Mouse (Mus musculus) midbrain, embryonic 12.5 days (tissue): Measurements from ENCODE around the gene Iqcf6. TPM values are rescaled to one million over a fixed set of nuclear protein-coding genes. Genes with fewer than 3 reads are reported as not detected.
"Not testable (repeated sequence)": the region's sequence is repeated elsewhere in the genome, so short reads cannot be mapped to it uniquely, and the experiment has no call there.

Experiments used
- ATAC-seq: fragments of 200-750 bp; cut with Nextera tagmentation; 2 replicates; pipeline ENCODE4 v1.8.0; 2017; ENCODE audit warnings: low read depth, moderate TSS enrichment, moderate library complexity; ENCODE audit not compliant: low FRiP score
- H3K27ac ChIP-seq: fragments of 300-500 bp; sonication (generic); replicated peaks from 2 replicates; pipeline ENCODE4 v1.5.1; 2016; ENCODE audit warnings: mild to moderate bottlenecking
- H3K27me3 ChIP-seq: fragments of 300-500 bp; sonication (generic); 2 replicates; pipeline ENCODE4 v1.6.1; 2016; ENCODE audit warnings: mild to moderate bottlenecking
- H3K36me3 ChIP-seq: fragments of 300-500 bp; sonication (generic); 2 replicates; pipeline ENCODE4 v1.6.1; 2016
- H3K4me1 ChIP-seq: fragments of 300-500 bp; sonication (generic); 2 replicates; pipeline ENCODE4 v1.6.1; 2016
- H3K4me2 ChIP-seq: fragments of 300-500 bp; sonication (generic); replicated peaks from 2 replicates; pipeline ENCODE4 v1.6.1; 2016; ENCODE audit warnings: mild to moderate bottlenecking, moderate library complexity
- H3K4me3 ChIP-seq: fragments of 300-500 bp; sonication (generic); 2 replicates; pipeline ENCODE4 v1.5.1; 2016; ENCODE audit warnings: mild to moderate bottlenecking
- H3K9ac ChIP-seq: fragments of 300-500 bp; sonication (generic); replicated peaks from 2 replicates; pipeline ENCODE4 v1.6.1; 2016; ENCODE audit warnings: mild to moderate bottlenecking, moderate library complexity
- H3K9me3 ChIP-seq: fragments of 300-500 bp; sonication (generic); 2 replicates; pipeline ENCODE4 v1.6.1; 2016; ENCODE audit warnings: mild to moderate bottlenecking
- WGBS: fragments of 180-500 bp; shearing (Covaris S2); methylation state at CpG from one replicate; pipeline ENCODE4 v1.1.7; 2016; 5-methylcytosine and 5-hydroxymethylcytosine counted together
- polyA plus RNA-seq: library from polyadenylated mRNA; unstranded; fragments of >200 nt; fragmentation: Nextera tagmentation; extraction: Ambion mirVana; gene quantifications from 2 replicates; pipeline ENCODE4 v1.2.1, GENCODE M21; 2016

The Iqcf6 gene
- polyA plus RNA-seq, 1 experiment from 2014 or later = not detected

GRCm38 (mm10) chr9:106627796-106628195 lies 1.4 kb downstream of the Iqcf6 start:
- not testable (repeated sequence) for H3K4me3 ChIP-seq, H3K27ac ChIP-seq, ATAC-seq, H3K4me2 ChIP-seq, H3K4me1 ChIP-seq, H3K9me3 ChIP-seq, H3K36me3 ChIP-seq, H3K27me3 ChIP-seq, H3K9ac ChIP-seq
- WGBS = 34% methylated on average over 8 of the region's 8 CpGs

- H3K4me1 ChIP-seq = no peaks in the 10 kb centered on the region
- 63% methylated on average over 5 of the region's 5 CpGs for WGBS
- H3K4me3 ChIP-seq = no peak overlapping the region
- ATAC-seq = no peak
- H3K4me2 ChIP-seq = no peak overlapping the region
- no peaks in the 10 kb centered on the region for H3K9me3 ChIP-seq
- no peaks in the 10 kb centered on the region for H3K27me3 ChIP-seq
- no peaks in the 10 kb centered on the region for H3K36me3 ChIP-seq
- H3K9ac ChIP-seq = no peak overlapping the region
- H3K27ac ChIP-seq = no peak overlapping the region
Measured at GRCm38 (mm10) chr9:106632185-106632584, 5.8 kb downstream of the Iqcf6 start.

GRCm38 (mm10) chr9:106638154-106638553 lies 11.8 kb downstream of the Iqcf6 start:
- no peak for ATAC-seq
- no peak overlapping the region for H3K4me3 ChIP-seq
- H3K27ac ChIP-seq = no peak overlapping the region
- H3K27me3 ChIP-seq = no peaks in the 10 kb centered on the region
- no peak overlapping the region for H3K4me2 ChIP-seq
- 94% methylated on average over 8 of the region's 8 CpGs for WGBS
- H3K4me1 ChIP-seq = no peaks in the 10 kb centered on the region
- no peaks in the 10 kb centered on the region for H3K36me3 ChIP-seq
- H3K9me3 ChIP-seq = no peaks in the 10 kb centered on the region
- H3K9ac ChIP-seq = no peak overlapping the region

- no peak for ATAC-seq
- no peaks in the 10 kb centered on the region for H3K36me3 ChIP-seq
- H3K27ac ChIP-seq = no peak overlapping the region
- H3K4me1 ChIP-seq = no peaks in the 10 kb centered on the region
- no peak overlapping the region for H3K9ac ChIP-seq
- H3K9me3 ChIP-seq = no peaks in the 10 kb centered on the region
- no peak overlapping the region for H3K4me3 ChIP-seq
- H3K4me2 ChIP-seq = no peak overlapping the region
- 46% methylated on average over 5 of the region's 5 CpGs for WGBS
- no peaks in the 10 kb centered on the region for H3K27me3 ChIP-seq
Measured at GRCm38 (mm10) chr9:106641346-106641745, 15.0 kb downstream of the Iqcf6 start.

- no peaks in the 10 kb centered on the region for H3K4me1 ChIP-seq
- no peaks in the 10 kb centered on the region for H3K27me3 ChIP-seq
- no peak overlapping the region for H3K9ac ChIP-seq
- H3K9me3 ChIP-seq = no peaks in the 10 kb centered on the region
- WGBS = 30% methylated on average over 7 of the region's 7 CpGs
- ATAC-seq = no peak
- H3K36me3 ChIP-seq = no peaks in the 10 kb centered on the region
- H3K4me2 ChIP-seq = no peak overlapping the region
- H3K27ac ChIP-seq = no peak overlapping the region
- H3K4me3 ChIP-seq = no peak overlapping the region
Measured at GRCm38 (mm10) chr9:106643128-106643527, 16.7 kb downstream of the Iqcf6 start.

- H3K9ac ChIP-seq = no peak overlapping the region
- no peaks in the 10 kb centered on the region for H3K27me3 ChIP-seq
- no peak overlapping the region for H3K27ac ChIP-seq
- no peak overlapping the region for H3K4me2 ChIP-seq
- WGBS = 75% methylated on average over 6 of the region's 6 CpGs
- no peaks in the 10 kb centered on the region for H3K36me3 ChIP-seq
- H3K4me1 ChIP-seq = no peaks in the 10 kb centered on the region
- H3K9me3 ChIP-seq = no peaks in the 10 kb centered on the region
- ATAC-seq = no peak
- H3K4me3 ChIP-seq = no peak overlapping the region
Measured at GRCm38 (mm10) chr9:106643787-106644186, 17.4 kb downstream of the Iqcf6 start.

GRCm38 (mm10) chr9:106645684-106646271 lies 19.4 kb downstream of the Iqcf6 start:
- no peaks in the 10 kb centered on the region for H3K9me3 ChIP-seq
- H3K9ac ChIP-seq = no peak overlapping the region
- H3K36me3 ChIP-seq = no peaks in the 10 kb centered on the region
- H3K27me3 ChIP-seq = no peaks in the 10 kb centered on the region
- no peak for ATAC-seq
- H3K4me3 ChIP-seq = no peak overlapping the region
- WGBS = 80% methylated on average over 9 of the region's 9 CpGs
- H3K4me2 ChIP-seq = no peak overlapping the region
- no peaks in the 10 kb centered on the region for H3K4me1 ChIP-seq
- H3K27ac ChIP-seq = no peak overlapping the region

- no peaks in the 10 kb centered on the region for H3K27me3 ChIP-seq
- ATAC-seq = no peak
- no peak overlapping the region for H3K9ac ChIP-seq
- no peak overlapping the region for H3K4me2 ChIP-seq
- 79% methylated on average over 27 of the region's 27 CpGs for WGBS
- H3K36me3 ChIP-seq = no peaks in the 10 kb centered on the region
- H3K9me3 ChIP-seq = no peaks in the 10 kb centered on the region
- no peak overlapping the region for H3K4me3 ChIP-seq
- no peaks in the 10 kb centered on the region for H3K4me1 ChIP-seq
- H3K27ac ChIP-seq = no peak overlapping the region
Measured at GRCm38 (mm10) chr9:106647226-106647625, 20.8 kb downstream of the Iqcf6 start.

GRCm38 (mm10) chr9:106652720-106653119 lies 26.3 kb downstream of the Iqcf6 start:
- Histone ChIP-seq H3K4me2 (no peak overlapping the region), H3K4me3 (no peak overlapping the region), H3K4me1 (peaks cover 16% of the 10 kb centered on the region), H3K9ac (no peak overlapping the region), H3K9me3 (no peaks in the 10 kb centered on the region), H3K27ac (no peak overlapping the region), H3K36me3 (no peaks in the 10 kb centered on the region), H3K27me3 (peaks cover 34% of the 10 kb centered on the region)
- no peak for ATAC-seq
- 70% methylated on average over 1 of the region's 1 CpGs for WGBS

GRCm38 (mm10) chr9:106655884-106656720 lies 29.7 kb downstream of the Iqcf6 start, which contains the start of gene Grm2:
Gene Grm2, minus strand, starts transcription at chr9:106656082.
- Histone ChIP-seq H3K4me3 (peak within 1 kb of the TSS; percentile 45), H3K4me2 (peak within 1 kb of the TSS; percentile 73), H3K9me3 (no peaks in the 10 kb centered on the region), H3K27me3 (peaks cover 34% of the 10 kb centered on the region), H3K36me3 (peaks cover 8% of the 10 kb centered on the region; the same call in 1 of the 2 replicates), H3K4me1 (peaks cover 24% of the 10 kb centered on the region), H3K9ac (peak within 1 kb of the TSS; percentile 54), H3K27ac (peak within 1 kb of the TSS; percentile 64)
- peak; percentile 70 for ATAC-seq
- WGBS = under 1% methylated on average over 44 of the region's 44 CpGs

GRCm38 (mm10) chr9:106656820-106657219 lies 30.4 kb downstream of the Iqcf6 start:
- no peak overlapping the region for H3K9ac ChIP-seq
- H3K9me3 ChIP-seq = no peaks in the 10 kb centered on the region
- H3K4me2 ChIP-seq = no peak overlapping the region
- peaks cover 24% of the 10 kb centered on the region for H3K4me1 ChIP-seq
- WGBS = 15% methylated on average over 5 of the region's 5 CpGs
- H3K4me3 ChIP-seq = no peak overlapping the region
- ATAC-seq = no peak
- peaks cover 34% of the 10 kb centered on the region for H3K27me3 ChIP-seq
- peak overlapping the region; percentile 64; the same call in 1 of the 2 replicates for H3K27ac ChIP-seq
- peaks cover 9% of the 10 kb centered on the region; the same call in 1 of the 2 replicates for H3K36me3 ChIP-seq

- H3K4me3 ChIP-seq = no peak overlapping the region
- H3K9ac ChIP-seq = no peak overlapping the region
- peaks cover 17% of the 10 kb centered on the region for H3K36me3 ChIP-seq
- WGBS = 38% methylated on average over 5 of the region's 5 CpGs
- ATAC-seq = no peak
- no peaks in the 10 kb centered on the region for H3K9me3 ChIP-seq
- peaks cover 24% of the 10 kb centered on the region for H3K4me1 ChIP-seq
- 0 out of 2 replicates have a peak overlapping the region, but pooled peaks have one; percentile 11 for H3K27ac ChIP-seq
- peaks cover 34% of the 10 kb centered on the region for H3K27me3 ChIP-seq
- H3K4me2 ChIP-seq = no peak overlapping the region
Measured at GRCm38 (mm10) chr9:106657592-106657991, 31.2 kb downstream of the Iqcf6 start.
